Mouse (Mus musculus) neural tube, embryonic 14.5 days (tissue): ENCODE results near the gene Pdcl3. TPM values are rescaled to one million over a fixed set of nuclear protein-coding genes. Genes with fewer than 3 reads are reported as not detected.

ENCODE experiments used
- ATAC-seq: fragments of 200-750 bp; cut with Nextera tagmentation; 2 replicates; pipeline ENCODE4 v1.8.0; 2017; ENCODE audit warnings: low read depth, mild to moderate bottlenecking, moderate TSS enrichment, moderate library complexity
- H3K27ac ChIP-seq: fragments of 300-500 bp; sonication (generic); 2 replicates; pipeline ENCODE4 v1.5.1; 2014; ENCODE audit warnings: low read depth, mild to moderate bottlenecking, control low read depth, low read length, moderate library complexity, mixed read lengths
- H3K27me3 ChIP-seq: fragments of 300-500 bp; sonication (generic); 2 replicates; pipeline ENCODE4 v1.6.1; 2014; ENCODE audit warnings: low read length; ENCODE audit not compliant: control insufficient read depth, insufficient read depth
- H3K36me3 ChIP-seq: fragments of 300-500 bp; sonication (generic); 2 replicates; pipeline ENCODE4 v1.6.1; 2014; ENCODE audit warnings: low read length, mixed read lengths; ENCODE audit not compliant: control insufficient read depth, insufficient read depth
- H3K4me1 ChIP-seq: fragments of 300-500 bp; sonication (generic); 2 replicates; pipeline ENCODE4 v1.6.1; 2014; ENCODE audit warnings: low read length; ENCODE audit not compliant: control insufficient read depth, insufficient read depth
- H3K4me2 ChIP-seq: fragments of 300-500 bp; sonication (generic); 2 replicates; pipeline ENCODE4 v1.6.1; 2014; ENCODE audit warnings: mild to moderate bottlenecking, low read depth, low read length, control low read depth
- H3K4me3 ChIP-seq: fragments of 300-500 bp; sonication (generic); 2 replicates; pipeline ENCODE4 v1.5.1; 2014; ENCODE audit warnings: low read depth, low read length, control low read depth, mixed read lengths
- H3K9ac ChIP-seq: fragments of 300-500 bp; sonication (generic); replicated peaks from 2 replicates; pipeline ENCODE4 v1.6.1; 2014; ENCODE audit warnings: low read depth, mild to moderate bottlenecking, control low read depth, low read length, mixed read lengths
- H3K9me3 ChIP-seq: fragments of 300-500 bp; sonication (generic); 2 replicates; pipeline ENCODE4 v1.6.1; 2016; ENCODE audit warnings: low read length; ENCODE audit not compliant: control insufficient read depth
- WGBS: fragments of 180-500 bp; shearing (Covaris S2); extraction: QIAGEN DNeasy Blood & Tissue Kit; methylation state at CpG from one replicate; pipeline ENCODE4 v1.1.7; 2014; 5-methylcytosine and 5-hydroxymethylcytosine counted together
- polyA plus RNA-seq: library from polyadenylated mRNA; unstranded; fragments of >200 nt; fragmentation: Nextera tagmentation; extraction: Ambion mirVana; gene quantifications from 2 replicates; pipeline ENCODE4 v1.2.1, GENCODE M21; 2014

Pdcl3 gene
- polyA plus RNA-seq, 1 experiment from 2014 or later = 167 TPM

DNA sequence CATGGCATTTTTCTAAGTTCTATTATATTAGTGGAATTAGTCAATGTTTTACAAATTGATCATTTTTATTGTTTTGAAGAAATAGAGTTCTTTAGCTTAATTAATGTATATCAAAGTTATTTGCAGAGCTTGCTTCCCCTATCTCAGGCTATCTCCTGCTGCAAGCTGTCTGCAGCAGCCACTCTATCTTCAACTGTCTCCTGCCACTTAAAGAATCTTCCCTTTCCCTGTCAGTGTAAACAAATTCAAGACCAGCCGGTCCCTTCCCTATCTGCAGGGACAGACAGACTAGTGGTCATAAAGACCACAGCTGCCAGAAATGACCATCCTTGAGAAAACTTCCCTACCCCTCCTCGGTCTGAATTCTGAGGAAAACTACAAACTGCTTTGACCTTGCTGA, 1.5 kb upstream of the Pdcl3 start:
- no peak overlapping the region for H3K27ac ChIP-seq
- H3K36me3 ChIP-seq = no peaks in the 10 kb centered on the region
- no peak overlapping the region for H3K4me2 ChIP-seq
- ATAC-seq = no peak
- 74% methylated on average over 2 of the region's 2 CpGs for WGBS
- H3K27me3 ChIP-seq = no peaks in the 10 kb centered on the region
- no peak overlapping the region for H3K4me3 ChIP-seq
- H3K9ac ChIP-seq = no peak overlapping the region
- H3K4me1 ChIP-seq = peaks cover 5% of the 10 kb centered on the region
- H3K9me3 ChIP-seq = no peaks in the 10 kb centered on the region

DNA sequence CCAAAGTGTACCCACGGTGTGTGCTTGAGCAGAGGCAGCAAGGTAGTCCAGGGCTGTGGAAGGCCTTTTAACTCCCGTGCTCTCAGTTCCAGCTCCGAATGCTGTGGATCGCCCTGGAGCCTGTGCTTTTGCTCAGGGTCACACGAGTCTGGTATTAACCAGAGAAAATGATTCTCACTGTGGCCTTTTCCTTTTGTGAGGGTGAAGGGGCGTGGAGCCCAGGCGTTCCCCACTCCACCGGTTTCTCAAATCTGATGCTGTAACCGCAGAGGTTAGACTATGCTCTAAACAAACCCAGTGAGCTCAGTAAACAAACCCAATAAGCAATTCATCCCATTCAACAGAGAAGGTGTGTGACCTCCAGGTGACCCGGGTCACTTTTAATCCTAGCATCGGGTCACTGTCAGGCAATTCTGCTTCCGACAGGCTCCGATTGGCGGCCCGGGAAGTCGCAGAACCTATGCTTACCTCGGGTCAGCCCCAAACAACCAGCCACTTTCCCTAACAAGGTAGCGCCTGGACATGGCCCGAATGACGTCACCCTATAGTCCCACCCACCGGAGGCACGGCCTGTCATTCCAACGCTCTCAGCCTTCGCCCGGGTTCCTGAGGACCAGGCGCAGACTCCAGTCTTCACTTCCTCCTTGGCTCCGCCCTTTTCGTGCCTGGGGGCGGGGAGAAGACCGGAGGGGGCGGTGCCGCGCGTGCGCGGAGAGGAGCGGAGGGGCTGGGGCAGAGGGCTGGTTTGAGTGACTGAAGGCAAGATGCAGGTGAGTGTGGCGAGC, 1.9 kb downstream of the Pdcl3 start:
- ATAC-seq = peak; percentile 98
- Histone ChIP-seq H3K4me1 (peaks cover 5% of the 10 kb centered on the region), H3K4me2 (peak overlapping the region; percentile 78), H3K9me3 (no peaks in the 10 kb centered on the region), H3K27me3 (no peaks in the 10 kb centered on the region), H3K9ac (peak overlapping the region; percentile 78), H3K36me3 (no peaks in the 10 kb centered on the region), H3K4me3 (peak overlapping the region; percentile 85), H3K27ac (peak overlapping the region; percentile 80)
- WGBS = 5% methylated on average over 38 of the region's 38 CpGs

DNA sequence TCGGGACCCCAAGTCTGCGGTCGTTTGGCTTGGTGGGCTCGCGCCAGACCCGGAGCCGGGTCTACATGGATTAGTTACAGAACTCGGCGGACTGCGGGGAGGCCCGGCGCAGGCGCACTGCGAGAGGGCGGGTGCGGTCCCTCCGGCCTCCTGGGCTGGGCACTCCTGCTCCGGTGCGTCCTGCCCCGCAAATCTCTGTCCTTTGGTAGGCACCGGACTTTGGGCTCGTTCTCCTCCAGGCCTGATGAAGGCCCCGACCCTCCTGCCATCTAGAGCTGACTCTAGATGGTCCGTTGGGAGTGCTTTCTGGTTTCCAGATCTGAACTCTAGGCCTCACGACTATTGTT, 2.4 kb downstream of the Pdcl3 start:
- no peaks in the 10 kb centered on the region for H3K36me3 ChIP-seq
- WGBS = under 1% methylated on average over 25 of the region's 25 CpGs
- H3K4me3 ChIP-seq = peak overlapping the region; percentile 85
- peak overlapping the region; percentile 73 for H3K27ac ChIP-seq
- peak overlapping the region; percentile 86 for H3K4me2 ChIP-seq
- peaks cover 5% of the 10 kb centered on the region for H3K4me1 ChIP-seq
- peak overlapping the region; percentile 78 for H3K9ac ChIP-seq
- H3K9me3 ChIP-seq = no peaks in the 10 kb centered on the region
- ATAC-seq = peak; percentile 87
- no peaks in the 10 kb centered on the region for H3K27me3 ChIP-seq

DNA sequence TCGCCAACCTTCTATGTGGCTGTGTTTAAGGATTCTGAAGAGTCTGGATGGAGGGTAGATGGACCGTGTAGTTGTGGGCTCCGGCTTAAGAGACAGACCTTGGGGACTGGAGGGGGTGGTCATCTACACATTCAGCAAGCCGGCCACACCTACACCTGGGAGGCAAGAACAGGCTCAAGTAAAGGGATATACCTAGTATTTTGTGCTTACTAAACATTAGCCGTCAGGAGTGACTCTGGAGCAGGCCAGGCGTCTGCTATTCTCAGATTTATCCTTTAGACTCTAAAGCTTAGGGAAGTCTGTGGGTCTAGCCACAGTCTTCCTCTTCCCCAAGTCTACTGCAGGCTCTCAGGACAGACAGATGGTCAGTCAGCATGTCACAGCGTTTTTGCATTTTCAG, 2.9 kb downstream of the Pdcl3 start:
- peak overlapping the region; percentile 85 for H3K4me3 ChIP-seq
- no peak for ATAC-seq
- WGBS = 44% methylated on average over 7 of the region's 7 CpGs

DNA sequence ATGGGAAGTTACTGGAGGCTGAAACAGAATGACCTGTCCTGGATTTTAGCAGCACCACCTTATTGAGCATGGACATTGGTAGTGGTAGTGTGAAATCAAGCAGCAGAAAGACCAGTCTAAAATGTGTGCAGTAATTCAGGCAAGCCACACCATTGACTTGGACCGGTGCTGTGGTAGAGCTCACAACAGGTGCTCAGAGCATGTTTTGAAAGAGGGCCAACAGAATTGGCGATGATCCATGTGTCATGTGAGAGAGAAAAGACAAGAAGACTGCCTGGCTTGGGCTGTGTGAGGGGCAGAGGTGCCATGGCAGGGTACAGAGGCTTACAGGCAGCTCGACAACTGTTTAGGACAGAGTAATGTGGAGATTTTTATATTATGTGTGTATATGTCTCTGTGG, 7.0 kb downstream of the Pdcl3 start:
- Histone ChIP-seq H3K4me1 (peaks cover 5% of the 10 kb centered on the region), H3K9me3 (no peaks in the 10 kb centered on the region), H3K27me3 (no peaks in the 10 kb centered on the region), H3K9ac (no peak overlapping the region), H3K36me3 (peaks cover 19% of the 10 kb centered on the region), H3K27ac (no peak overlapping the region), H3K4me2 (no peak overlapping the region), H3K4me3 (no peak overlapping the region)
- 85% methylated on average over 3 of the region's 3 CpGs for WGBS
- ATAC-seq = no peak

More for the DNA sequence above, 2.9 kb downstream of the Pdcl3 start:
- no peak overlapping the region for H3K27ac ChIP-seq
- peak overlapping the region; percentile 86 for H3K4me2 ChIP-seq
- peaks cover 5% of the 10 kb centered on the region for H3K4me1 ChIP-seq
- no peaks in the 10 kb centered on the region for H3K9me3 ChIP-seq
- H3K36me3 ChIP-seq = no peaks in the 10 kb centered on the region
- peak overlapping the region; percentile 78 for H3K9ac ChIP-seq
- H3K27me3 ChIP-seq = no peaks in the 10 kb centered on the region

DNA sequence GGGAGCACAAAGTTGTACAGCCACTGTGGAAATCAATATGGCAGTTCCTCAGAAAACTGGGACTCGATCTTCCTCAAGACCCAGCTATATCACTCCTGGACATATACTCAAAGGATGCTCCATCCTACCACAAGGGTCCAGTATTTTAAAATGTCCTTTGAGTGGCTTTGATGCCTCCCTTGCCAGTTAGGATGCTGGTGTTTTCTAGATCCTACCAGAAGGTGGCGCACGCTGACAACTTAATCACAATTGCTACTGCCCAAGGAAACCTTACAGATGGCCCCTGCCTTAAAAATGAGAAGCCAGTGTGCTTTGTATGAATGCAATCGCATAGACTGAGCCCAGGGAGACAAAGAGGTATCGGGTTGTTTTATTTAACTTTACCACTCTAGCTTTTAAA, 15.7 kb downstream of the Pdcl3 start:
- Histone ChIP-seq H3K36me3 (peaks cover 12% of the 10 kb centered on the region), H3K4me1 (no peaks in the 10 kb centered on the region), H3K27me3 (no peaks in the 10 kb centered on the region), H3K9me3 (no peaks in the 10 kb centered on the region), H3K4me3 (no peak overlapping the region), H3K27ac (no peak overlapping the region), H3K9ac (no peak overlapping the region), H3K4me2 (no peak overlapping the region)
- peak; percentile 50; the same call in 1 of the 2 replicates for ATAC-seq
- WGBS = 16% methylated on average over 5 of the region's 5 CpGs

DNA sequence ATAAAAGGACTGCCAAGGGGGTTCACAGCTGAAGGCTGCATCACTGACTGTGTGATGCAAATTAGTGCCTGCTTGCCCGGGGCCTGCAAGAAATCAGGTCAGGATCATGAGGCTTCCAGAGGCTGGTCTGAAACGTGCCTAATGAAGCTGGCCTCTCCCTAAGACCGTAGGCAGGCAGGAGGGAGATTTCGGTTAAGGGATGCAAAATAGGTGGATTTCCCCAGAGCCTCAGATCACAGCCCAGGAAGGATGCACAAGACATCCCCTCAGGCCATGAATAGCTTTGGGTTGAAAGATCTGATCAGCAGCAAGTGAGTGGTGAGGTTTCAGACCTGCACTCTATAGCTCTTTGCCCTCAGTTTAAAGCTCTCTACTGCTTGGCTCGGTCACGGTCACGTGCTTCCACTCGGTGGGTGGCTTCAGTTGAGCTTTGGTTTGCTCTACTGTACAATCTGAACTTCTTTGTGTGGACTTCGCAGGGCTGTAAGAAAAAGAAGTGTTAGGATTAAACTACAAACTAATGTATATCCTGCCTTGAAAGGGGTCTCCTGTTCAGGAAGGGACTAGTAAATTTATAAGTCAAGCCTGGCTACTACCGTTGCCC, 20.4 kb downstream of the Pdcl3 start:
- Histone ChIP-seq H3K4me3 (no peak overlapping the region), H3K9ac (no peak overlapping the region), H3K4me1 (peaks cover 12% of the 10 kb centered on the region), H3K4me2 (no peak overlapping the region), H3K27ac (no peak overlapping the region), H3K27me3 (no peaks in the 10 kb centered on the region), H3K36me3 (no peaks in the 10 kb centered on the region), H3K9me3 (no peaks in the 10 kb centered on the region)
- no peak for ATAC-seq
- WGBS = 52% methylated on average over 10 of the region's 10 CpGs

DNA sequence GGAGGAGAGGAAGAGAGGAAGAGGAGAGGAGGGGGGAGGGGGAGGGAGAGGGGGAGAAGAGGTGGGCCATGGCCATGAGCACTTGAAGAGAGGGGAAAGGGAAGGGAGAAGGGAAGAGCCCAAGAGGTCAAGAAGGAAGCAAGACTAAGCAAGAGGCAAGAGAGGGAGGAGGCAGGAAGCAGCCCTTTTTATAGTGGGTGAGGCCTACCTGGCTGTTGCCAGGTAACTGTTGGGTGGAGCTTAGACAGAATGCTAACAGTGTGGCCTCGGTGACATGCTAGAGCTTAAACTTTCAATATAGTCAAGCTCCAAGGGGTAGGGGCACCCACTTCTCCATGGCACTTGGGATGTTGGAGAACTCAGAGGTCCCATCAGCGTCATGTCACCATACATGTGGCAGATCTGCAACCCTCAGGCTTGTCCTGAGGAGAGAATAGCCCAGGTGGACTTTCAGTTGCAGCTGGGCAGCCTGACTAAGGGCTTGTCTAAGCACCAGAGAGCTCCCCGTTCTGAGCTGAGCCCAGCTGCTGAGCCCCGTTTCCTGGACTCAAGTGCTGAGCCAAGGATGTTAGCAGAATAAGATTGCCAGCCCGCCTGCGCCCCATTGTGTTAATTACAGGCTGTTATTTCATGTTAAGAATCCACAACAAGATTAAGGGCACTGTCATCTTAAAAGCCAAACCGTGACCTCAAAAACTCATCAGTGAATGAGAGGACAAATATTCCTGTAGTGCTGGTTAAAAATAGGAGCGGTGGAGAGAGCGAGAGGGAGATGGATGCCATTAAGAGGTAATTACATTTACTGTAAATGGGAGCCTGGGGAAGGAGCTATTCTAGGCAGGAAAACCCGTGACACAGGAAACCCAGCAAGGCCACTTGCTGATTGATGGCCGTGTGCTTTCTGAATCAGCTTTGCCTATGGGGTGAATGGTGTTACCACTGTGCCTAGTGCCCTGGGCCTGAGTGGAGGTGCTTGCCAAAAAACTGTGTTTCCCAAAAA, 21.7 kb downstream of the Pdcl3 start:
- peaks cover 12% of the 10 kb centered on the region for H3K4me1 ChIP-seq
- no peak overlapping the region for H3K27ac ChIP-seq
- no peaks in the 10 kb centered on the region for H3K27me3 ChIP-seq
- WGBS = 19% methylated on average over 11 of the region's 11 CpGs
- no peaks in the 10 kb centered on the region for H3K9me3 ChIP-seq
- no peak overlapping the region for H3K4me3 ChIP-seq
- H3K36me3 ChIP-seq = no peaks in the 10 kb centered on the region
- ATAC-seq = peak; percentile 76
- H3K4me2 ChIP-seq = 0 out of 2 replicates have a peak overlapping the region, but pooled peaks have one; percentile 19
- H3K9ac ChIP-seq = no peak overlapping the region
